Mouse (Mus musculus) kidney, adult 2 months (tissue): ENCODE measurements around the gene Hmgcs2.

ENCODE experiments used
- CTCF ChIP-seq: fragments of 200-500 bp; conservative IDR thresholded peaks from 2 replicates; pipeline ENCODE4 v1.5.1; 2011; ENCODE audit warnings: low read depth, mild to moderate bottlenecking, control low read depth, low read length, moderate library complexity, mixed read lengths; ENCODE audit not compliant: insufficient read depth, insufficient read length
- POLR2A ChIP-seq: fragments of 200-500 bp; IDR thresholded peaks from one replicate; pipeline ENCODE4 v1.6.1; 2011; ENCODE audit warnings: low read depth, low read length, control low read depth

DNA sequence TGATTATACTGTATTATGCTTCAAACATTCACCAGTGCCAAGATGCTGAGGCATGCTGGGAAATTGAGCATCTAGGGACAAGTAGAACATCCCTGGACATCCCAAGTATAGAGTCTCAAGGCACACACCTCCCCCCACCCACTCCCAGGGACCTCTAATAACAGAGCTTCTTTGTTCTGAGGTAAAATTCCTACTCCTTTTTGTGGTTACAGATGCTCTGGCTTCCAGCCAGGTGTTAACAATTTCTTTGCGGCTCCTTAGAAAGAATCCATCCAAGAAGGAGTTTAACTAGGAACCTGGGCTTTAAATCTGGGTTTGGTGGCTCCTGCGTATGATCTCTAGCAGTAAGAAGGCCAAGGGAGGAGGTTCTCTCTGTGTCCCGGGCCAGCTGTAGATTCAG, 36.9 kb downstream of the Hmgcs2 start:
- TF ChIP-seq CTCF (no peak), POLR2A (no peak)
